Mouse (Mus musculus): ENCODE data around the gene Fras1.

Fras1 gene

DNA sequence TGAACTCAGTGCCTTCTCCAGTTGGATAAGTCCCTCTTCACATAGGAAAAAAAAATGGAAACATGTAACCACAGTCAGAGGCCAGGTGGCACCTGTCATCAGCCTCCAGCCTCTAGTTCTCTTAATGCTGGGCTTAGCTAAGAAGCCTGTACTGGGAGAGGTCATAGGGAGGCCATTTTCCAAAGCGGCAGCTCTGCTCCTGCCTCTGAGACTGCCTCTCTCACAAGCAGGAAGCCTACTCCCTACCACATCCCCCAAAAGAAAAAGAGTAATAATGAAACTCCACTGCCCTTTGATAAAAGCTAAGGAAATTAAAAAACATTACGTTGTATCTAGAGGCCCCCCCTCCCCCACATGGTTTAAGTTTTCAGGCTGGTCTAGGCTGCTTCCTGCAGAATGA lies 309.0 kb downstream of the Fras1 start:
- DNase-seq (ENCODE audit: low spot score) = no peak

DNA sequence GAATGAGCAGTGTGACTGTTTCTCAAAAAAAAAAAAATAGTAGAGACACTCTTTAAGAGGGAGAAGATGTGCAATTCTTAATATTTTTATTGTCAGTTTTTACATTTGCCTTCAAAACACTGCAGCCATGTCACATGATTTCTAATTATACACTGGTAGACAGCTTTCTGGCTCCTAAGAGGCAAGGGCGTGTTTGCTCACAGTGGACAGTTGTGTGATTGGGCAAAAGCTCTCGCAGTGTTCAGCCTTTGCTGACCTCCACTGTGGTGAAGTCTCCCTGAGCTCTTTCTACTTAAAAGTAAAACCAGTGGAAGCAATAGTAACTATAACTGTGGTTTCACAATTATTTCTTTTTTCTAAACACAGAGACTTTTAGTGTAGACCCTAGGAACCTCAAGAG lies 315.1 kb downstream of the Fras1 start:
- DNase-seq (ENCODE audit: low spot score) = no peak

DNA sequence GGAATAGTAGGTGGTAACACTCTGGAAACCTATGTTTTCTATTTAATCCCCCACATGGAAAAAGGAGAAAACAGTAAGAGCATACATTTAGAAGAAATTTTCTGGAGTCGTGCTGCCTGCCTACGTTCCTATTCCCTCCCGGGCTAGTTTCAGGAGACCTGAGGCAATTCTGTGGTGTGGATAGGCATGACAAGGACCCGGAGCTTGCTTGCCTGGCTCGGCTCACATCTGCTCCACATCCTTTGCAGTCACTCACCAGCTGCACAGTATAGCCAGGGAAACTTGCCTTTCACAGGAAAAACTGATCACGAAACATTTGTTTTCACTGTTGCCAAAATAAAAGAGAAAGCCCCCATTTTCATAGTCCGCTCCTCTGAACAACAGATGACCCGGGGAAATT lies 325.2 kb downstream of the Fras1 start:
- DNase-seq (ENCODE audit: low spot score) = no peak

DNA sequence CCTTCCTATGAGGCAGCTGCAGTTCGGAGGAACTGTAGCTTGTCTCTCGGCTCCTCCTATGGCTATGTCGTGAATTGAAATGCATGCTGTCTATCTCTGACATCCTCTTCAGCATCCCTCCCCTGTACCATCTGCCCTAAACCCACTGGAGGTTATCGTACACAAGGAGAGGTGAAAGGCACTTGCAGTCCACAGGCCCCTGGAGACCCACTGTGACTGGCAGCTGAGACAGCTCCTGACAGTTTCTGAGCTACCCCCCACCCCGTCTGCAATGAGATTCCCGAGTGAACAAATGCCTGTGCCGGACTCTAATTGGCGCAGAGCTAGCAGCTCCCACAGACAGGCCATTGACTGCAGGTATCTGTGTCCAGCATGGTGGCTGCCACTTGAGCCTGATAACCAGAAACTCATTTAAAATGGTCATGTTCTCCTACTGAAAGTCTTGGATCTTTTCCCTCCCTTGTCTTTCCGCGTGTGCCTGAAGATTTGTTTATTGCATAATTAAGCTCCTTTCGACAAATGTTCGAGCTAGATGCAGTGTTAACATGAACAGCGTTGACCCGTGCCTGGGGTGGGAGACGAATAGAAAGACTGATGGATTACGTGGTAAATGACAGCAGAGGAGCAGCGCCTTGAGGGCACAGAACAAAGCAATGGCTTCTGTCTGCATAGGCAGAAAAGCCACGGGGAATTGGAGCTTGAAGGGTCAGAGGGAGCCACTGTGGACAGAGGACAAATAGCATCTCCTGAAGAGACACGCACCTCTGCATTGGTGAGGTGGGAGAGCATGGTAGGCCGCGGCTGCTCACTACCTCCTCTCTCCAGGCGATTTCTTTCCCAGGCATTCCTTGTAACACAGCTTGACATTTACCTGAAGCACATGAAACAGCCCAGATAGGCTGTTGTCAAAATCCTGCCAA lies 329.2 kb downstream of the Fras1 start:
- no peak for DNase-seq (ENCODE audit: low spot score)

DNA sequence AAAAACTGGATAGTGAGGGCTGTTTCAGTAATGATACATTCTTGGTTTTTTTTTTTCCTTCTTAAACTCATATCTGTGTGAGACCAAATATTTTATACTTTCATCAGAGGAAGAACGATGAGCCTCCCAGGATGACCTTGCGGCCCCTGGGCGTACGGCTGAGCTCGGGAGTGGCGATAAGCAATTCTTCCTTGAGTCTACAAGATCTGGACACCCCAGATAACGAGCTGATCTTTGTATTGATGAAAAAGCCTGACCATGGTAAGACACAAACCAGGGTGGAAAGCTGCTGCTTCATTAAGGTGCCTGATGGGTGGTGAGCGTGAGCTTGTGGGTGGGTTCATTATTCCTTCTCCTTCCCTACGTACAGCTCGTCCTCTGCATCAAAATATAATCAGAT lies 334.8 kb downstream of the Fras1 start:
- no peak for DNase-seq (ENCODE audit: low spot score)

DNA sequence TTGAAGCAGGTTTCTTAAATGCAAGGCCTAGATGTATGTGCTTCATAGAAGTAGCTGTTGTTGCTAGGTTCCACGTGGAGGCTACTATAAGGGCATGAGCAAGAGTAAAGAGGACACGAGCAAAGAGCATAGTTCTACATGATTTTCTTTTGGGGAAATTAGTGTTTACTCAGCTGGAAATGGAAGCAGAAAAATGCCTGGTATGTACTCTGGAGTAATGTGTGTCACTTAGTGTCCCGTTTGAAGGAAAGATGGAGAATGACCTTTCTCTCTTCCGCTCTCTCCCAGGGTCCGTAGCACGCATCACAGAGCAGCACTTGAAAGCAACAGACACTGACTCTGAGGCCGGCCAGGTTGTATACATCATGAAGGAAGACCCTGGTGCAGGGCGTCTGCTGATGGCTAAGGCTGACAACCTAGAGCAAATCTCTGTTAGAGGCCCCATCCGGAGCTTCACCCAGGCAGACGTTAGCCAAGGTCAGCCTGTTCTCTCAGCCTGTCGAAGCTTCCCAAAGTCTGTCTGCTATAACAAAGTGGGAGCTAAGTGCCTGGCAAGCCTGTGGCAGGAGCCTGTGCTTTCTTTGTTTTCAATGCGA lies 338.4 kb downstream of the Fras1 start:
- no peak for DNase-seq (ENCODE audit: low spot score)

DNA sequence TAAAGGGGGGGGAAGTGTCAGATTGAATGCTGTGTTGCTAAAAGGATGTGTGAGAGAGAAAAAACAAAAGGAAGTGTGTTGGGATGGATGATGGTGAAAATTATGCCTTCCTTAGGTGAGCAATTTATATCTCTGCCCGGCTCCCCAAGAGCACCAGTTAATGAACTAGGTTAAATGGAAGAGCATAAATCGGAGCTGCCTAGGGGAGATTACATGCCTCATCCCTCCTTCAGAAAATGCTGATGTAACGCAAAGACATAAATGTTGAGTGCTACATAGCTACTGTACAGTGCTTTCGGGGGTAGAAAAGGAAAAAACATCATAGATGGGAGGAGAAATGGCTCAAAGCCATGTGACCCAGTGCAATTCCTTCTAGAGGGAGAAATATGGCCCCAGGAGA lies 339.0 kb downstream of the Fras1 start:
- DNase-seq (ENCODE audit: low spot score) = no peak

DNA sequence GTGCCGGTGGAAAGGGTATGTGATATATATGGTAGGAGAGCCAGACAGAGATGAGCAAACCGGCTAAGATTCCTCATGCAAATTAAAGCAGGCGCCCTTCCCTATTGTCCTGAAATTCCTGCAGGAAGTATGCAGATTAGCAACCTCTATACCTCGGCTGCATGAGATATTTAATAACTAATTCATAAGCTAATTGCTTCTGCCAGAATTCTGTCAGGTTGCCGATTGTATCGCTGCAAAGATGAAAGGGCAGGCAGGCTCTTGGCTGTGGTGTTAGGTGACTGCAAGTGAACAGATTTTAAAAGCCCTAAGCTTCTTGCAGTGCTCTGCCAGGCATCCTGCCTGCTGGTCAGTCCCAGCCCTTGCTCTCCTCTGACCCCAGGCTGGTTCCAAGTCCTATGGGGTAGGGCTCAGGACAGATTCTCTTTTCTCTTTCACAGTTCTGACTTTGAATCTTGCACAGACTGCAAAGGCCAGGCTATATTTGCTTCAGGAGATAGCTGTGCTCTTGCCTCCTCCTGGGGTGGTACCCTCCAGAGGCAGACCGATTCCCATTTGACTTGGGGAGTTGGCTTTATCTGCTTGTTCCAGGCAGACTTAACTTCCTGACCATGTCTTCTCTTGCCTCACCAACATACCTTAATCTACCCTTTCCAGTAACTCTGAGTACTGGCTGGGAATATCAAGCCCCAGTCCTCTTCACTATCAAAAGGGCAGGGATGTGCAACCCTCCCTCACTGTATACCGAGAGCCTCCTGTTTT lies 342.7 kb downstream of the Fras1 start:
- DNase-seq (ENCODE audit: low spot score) = no peak

DNA sequence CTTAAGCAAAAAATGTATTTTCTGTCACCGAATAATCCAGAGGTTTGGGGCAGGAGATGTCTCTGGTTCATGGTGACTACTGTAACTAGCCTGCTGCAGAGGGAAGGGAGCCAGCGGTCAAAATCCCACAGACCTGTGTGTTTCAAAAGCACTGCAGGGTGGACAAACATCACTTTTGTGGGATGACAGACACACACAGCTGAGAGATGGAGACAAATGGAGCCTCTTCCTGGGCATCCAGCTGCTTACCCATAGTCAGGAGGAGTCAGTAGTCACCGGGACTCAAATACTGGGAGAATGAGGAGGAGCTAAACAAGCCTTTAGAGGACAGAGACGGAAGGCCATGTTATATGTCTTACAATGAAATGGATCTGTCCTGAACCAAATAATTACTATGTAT lies 343.9 kb downstream of the Fras1 start:
- no peak for DNase-seq (ENCODE audit: low spot score)

DNA sequence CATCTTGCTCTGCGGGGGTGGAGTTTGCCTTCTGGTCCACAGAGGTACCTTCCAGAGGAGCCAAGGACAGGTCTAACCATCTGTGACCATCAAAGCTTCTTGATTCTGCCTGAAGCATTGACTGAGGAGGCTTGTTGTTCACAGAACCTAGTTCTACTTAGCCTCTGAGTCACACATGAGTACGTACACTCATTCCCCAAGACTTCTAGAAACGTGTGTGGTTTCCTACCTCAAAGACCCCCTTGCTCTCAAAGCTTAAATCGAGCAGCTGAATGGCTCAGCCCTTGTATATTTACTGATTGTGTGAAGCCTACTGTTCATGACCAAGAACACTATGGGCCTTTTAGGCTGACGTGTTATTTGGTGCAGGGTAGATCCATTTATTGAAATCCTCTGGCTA lies 344.8 kb downstream of the Fras1 start:
- no peak for DNase-seq (ENCODE audit: low spot score)

DNA sequence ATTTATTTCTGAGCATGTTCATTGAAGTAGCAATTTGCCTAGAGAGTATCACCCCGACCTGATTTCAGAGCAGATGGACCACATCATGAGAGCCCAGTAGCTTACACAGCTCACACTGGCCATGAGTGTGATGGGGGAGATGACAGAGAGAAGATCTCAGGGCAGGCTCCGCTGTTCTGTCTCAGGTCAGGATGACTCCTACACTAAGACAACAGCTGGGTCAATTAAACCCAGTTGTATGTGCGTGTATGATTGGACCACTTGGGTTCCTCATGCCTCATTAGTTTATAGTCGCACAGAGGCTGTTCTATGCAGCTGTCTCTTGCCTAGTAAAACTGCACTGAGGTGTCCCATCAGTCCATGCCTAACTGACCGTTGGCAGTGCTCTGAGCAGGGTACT lies 345.5 kb downstream of the Fras1 start:
- DNase-seq (ENCODE audit: low spot score) = no peak

DNA sequence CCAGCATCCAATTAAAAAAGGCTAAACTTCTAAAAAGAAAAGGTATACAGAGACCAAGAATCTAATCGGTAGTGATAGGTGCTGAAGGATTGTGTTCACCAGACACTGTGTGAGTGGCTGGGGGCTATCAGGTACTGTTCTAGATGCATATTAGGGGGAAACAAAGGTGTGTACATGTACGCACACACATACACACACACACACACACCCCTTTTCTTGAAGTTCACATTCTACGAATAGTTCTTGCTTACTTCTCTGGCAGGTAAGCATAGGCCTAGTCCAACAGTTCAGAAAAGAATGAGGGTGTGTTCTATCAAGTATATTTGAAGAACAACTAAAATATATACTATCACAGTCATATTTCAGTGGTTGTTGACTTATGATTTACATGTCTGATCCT lies 348.9 kb downstream of the Fras1 start:
- no peak for DNase-seq (ENCODE audit: low spot score)

DNA sequence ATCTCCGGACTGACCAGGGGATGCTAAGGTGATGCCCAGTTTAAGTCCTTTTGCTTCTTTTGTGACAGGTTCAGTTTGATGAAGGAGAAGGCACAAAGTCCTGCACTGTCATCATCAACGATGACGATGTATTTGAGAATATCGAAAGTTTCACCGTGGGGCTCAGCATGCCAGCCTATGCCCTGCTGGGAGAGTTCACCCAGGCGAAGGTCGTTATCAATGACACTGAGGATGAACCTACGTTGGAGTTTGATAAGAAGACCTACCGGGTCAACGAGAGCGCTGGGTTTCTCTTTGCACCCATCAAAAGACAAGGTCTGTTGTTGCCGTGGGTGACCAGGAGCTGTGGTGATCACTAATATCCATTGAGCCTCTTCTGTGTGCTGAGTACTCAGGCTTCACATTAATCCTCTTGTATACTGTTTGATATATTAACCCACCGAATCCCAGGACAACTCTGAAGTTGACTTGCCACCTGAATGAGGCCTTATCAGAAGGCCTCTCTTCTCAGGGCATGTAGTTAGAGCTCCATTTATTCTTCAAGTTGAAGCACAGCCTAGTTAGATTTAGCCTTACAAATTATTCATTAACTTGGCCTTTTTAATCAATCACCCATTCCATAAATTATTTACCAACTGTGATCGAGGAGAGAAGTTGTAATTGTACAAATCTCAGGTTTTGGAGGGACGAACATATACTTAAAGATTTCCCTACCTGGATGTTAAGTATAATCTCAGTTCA lies 365.6 kb downstream of the Fras1 start:
- no peak for DNase-seq (ENCODE audit: low spot score)

DNA sequence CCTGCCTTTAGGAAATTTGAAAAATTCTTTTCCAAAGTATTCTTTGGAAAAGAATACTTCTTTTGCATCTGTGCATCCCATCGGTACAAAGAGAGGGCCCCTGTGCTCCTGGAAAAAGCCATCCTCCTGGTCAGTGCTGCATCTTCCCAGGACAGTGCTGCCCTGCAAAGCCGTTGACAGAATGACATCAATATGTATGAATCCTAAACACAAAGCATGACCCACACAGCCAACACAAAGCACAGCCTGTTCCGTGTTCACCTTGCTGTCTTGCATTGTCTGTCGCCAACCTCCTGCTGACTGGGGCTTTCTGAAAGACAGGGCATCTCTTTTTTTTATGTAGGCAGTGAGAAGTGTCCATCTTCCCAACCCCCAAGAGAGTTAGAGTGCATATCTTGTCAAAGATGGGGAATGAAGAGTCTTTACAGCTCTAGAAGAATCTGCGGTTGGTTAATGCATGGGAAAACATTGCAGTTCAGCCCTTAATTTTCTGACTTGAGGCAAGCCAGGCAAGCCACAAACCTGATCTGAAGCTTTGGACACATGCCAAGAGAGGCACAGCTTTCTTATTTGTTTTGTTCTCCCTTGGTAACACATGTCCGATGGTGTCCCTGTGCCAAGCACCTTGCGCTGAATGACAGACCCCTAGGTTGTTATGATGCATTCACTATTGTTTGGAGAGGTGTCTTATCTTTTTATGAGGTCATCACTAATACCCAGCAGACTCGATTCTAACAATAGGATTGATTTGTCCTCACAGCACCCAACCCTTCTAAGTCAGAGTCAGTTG lies 373.6 kb downstream of the Fras1 start:
- DNase-seq (ENCODE audit: low spot score) = no peak

DNA sequence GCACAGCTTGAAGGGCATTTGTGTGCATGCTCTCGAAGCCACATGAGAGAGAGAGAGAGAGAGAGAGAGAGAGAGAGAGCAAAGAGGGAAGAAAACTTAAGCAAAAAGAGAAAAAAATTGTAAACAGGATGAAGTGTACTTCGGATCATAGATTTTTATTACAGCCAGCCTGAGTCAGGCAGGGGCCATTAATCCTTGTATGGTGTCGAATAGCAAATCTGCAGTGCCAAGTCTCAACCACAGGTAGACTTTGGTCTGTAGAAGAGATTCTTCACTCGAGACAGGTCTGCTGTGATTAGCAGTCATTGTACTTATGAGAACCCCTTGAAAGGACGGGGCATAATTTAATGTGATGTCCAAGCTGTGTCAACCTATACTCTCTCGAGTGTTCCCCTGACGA lies 383.9 kb downstream of the Fras1 start:
- DNase-seq (ENCODE audit: low spot score) = no peak

DNA sequence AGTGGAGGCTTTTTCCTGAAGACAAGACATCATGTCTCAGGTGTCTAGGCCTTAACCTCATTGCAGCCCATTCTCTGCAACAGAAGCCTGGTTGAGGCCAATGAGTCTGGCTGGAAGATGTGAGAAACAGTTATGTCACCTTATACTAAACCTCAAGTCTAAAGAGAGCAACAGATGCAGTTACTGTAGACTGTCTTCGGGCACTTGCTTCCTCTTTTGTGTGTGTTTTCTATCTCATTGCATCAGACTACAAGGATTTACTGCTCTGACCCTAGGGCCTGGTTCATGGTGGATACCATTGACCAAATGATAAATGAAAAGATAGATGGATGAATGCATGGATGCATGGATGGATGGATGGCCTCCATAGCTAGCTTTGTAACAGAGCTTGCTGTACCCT lies 388.3 kb downstream of the Fras1 start:
- DNase-seq (ENCODE audit: low spot score) = no peak

DNA sequence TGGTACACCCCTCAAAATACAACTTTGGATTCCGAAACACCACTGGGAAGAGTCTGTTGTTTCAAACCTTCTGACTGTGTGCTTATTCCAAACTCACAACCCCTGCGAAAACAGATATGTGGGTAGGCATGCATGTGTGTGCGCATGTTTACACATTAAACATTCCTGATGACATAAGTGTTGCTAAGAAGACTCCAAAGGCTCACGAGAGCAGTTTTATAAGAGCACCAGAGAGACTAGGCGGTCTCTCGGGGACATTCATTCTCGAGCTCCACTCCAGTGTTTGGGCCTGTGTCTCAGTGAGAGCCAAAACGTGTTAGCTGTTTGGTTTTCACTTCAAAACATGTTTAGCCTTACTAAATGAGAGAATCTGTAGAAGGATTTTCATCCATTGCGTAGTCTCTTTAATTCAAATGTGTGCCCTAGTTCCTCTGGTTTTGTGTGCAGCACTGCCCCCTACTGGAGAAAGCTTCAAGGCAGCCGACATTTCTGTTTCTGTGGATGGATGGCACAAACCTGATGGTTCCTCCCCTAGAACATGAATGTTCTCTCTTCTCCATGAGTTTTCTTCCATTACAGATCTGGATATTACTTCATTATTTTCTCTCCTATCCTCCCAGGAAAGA lies 395.2 kb downstream of the Fras1 start:
- no peak for DNase-seq (ENCODE audit: low spot score)

DNA sequence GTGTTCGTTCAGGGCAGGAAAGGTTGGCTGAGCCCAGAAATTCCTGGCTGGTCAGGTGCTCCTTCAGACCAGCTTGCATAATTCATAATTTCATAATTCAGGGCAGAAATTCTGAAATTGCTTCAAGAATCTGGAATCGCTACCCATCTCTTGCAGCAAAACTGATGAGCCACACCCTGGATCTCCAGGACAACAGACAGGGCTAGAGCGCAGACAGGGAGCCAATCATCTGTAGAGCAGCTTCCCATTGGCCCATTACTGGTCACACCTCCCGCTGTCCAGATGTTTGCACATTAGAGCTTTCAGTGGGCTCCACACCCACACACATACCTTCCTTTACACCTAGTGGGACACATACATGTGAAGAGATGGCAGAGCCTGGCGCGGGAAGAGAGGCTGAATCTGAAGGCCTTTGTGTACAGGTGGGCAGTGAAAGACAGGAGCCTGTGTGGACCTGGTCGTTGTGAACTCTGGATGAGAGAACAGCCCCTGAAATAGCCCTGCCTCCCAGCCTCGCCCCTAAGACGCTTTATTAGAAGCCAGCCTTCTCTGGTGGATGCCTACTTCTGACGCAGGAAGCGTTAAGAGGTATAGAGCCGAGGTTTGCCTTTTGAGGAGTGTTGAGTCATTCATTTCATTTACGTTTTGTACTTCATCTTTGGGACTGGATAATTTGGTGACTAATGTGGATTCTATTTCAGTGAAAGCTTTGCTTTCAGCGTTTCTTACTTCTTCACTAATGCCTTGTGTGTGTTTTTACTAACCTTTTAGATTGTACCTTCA lies 409.9 kb downstream of the Fras1 start:
- DNase-seq (ENCODE audit: low spot score) = no peak

DNA sequence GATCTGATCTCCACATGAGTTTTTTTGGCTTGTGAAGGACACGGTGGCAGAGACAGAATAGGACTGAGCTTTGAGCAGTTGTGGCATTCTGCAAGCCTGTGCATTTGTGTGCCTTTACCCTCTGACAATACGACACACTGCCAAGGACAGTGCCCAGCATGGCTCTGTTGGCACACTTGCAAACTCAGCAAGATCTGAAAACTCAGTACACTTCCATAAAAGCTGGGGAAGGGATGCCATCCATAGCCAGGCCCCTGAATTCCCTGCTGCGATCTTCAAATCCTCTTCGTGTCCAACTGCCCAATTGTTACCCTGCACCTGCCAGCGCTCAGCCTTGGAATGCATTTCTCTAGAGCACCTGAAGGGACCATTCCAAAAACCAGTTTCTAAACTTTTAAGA lies 411.3 kb downstream of the Fras1 start:
- DNase-seq (ENCODE audit: low spot score) = no peak

DNA sequence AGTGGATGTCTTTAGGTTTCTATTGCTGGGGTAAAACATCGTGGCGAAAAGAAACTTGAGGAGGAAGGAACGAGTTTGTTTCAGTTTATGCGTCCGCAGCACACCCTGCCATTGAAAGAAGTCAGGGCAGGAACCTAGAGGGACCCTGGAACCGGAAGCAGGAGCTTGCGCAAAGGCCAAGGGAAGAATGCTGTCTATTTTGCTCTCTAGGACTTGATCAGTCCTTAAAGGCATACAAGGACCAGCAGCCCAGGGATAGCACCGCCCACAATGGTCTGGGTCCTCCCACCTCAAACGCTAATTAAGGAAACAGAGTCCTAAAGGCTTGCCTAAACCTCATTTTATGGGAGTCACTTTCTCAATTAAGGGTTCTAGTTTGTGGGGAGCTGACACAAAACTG lies 418.7 kb downstream of the Fras1 start:
- no peak for DNase-seq (ENCODE audit: low spot score)

Measured in T-cell, adult 2 months (primary cell).